Mouse (Mus musculus) C2C12 (cell line): ENCODE measurements around the gene Sfxn1. TPM values are rescaled to one million over a fixed set of nuclear protein-coding genes. Genes with fewer than 3 reads are reported as not detected.

ENCODE experiments used
- H3K27me3 ChIP-seq: one replicate; pipeline ENCODE4 v1.6.1; 2011; ENCODE audit not compliant: control insufficient read depth, insufficient read depth, insufficient read length
- H3K36me3 ChIP-seq: one replicate; pipeline ENCODE4 v1.6.1; 2011; ENCODE audit not compliant: control insufficient read depth, insufficient read depth
- H3K4me3 ChIP-seq: one replicate; pipeline ENCODE4 v1.5.1; 2011; ENCODE audit warnings: mild to moderate bottlenecking, control low read depth; ENCODE audit not compliant: poor library complexity, insufficient read depth, severe bottlenecking
- H3K79me2 ChIP-seq: one replicate; pipeline ENCODE4 v1.6.1; 2011; ENCODE audit not compliant: control insufficient read depth, insufficient read depth
- H3K79me3 ChIP-seq: one replicate; pipeline ENCODE4 v1.6.1; 2011; ENCODE audit warnings: low read depth, control low read depth
- H3ac ChIP-seq: one replicate; pipeline ENCODE3; 2011; ENCODE audit warnings: low read depth; ENCODE audit not compliant: control insufficient read depth, insufficient read length
- CEBPB ChIP-seq: IDR thresholded peaks from one replicate; pipeline ENCODE4 v1.6.1; 2011; ENCODE audit warnings: low read depth, mild to moderate bottlenecking, control low read depth, moderate library complexity
- CTCF ChIP-seq: IDR thresholded peaks from one replicate; pipeline ENCODE4 v1.5.1; 2011; ENCODE audit not compliant: control insufficient read depth, insufficient read depth, insufficient read length
- FOSL1 ChIP-seq: IDR thresholded peaks from one replicate; pipeline ENCODE4 v1.8.0; 2011; ENCODE audit warnings: mild to moderate bottlenecking, low read length; ENCODE audit not compliant: poor library complexity, insufficient read depth, severe bottlenecking
- MAX ChIP-seq: IDR thresholded peaks from one replicate; pipeline ENCODE4 v1.6.1; 2011; ENCODE audit warnings: mild to moderate bottlenecking, control low read depth
- MYOD1 ChIP-seq: IDR thresholded peaks from one replicate; pipeline ENCODE4 v1.6.1; 2011; ENCODE audit warnings: low read depth; ENCODE audit not compliant: control insufficient read depth, insufficient read length
- MYOG ChIP-seq: IDR thresholded peaks from one replicate; pipeline ENCODE4 v1.6.1; 2011; ENCODE audit not compliant: control insufficient read depth, insufficient read length; ENCODE audit errors: extremely low read depth
- USF1 ChIP-seq: IDR thresholded peaks from one replicate; pipeline ENCODE4 v1.6.1; 2011; ENCODE audit warnings: low read depth, mild to moderate bottlenecking, control low read depth, moderate library complexity
- polyA plus RNA-seq: library from polyadenylated mRNA; unstranded; fragments of >200 nt; fragmentation: generic; extraction: Trizol; gene quantifications from one replicate; pipeline ENCODE4 v1.2.1, GENCODE M21; 2012; ENCODE audit warnings: missing spikeins

Gene Sfxn1
- polyA plus RNA-seq, 1 experiment, result 21.1 TPM

DNA sequence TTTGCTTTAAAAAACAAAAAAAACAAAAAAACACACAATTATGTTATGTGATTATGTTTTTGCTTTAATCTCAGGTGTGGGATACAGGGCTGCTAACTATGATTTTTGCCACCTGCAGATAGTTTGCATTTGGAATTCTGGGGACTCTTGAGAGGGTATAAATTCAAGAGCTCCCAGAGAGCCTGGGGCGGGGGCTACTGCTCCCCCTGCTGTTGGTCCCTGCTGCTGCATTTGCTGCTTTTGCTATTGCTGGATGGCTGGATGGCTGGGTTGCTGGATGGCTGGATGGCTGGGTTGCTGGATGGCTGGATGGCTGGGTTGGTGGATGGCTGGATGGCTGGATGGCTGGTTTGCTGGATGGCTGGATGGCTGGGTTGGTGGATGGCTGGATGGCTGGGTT, 75.7 kb downstream of the Sfxn1 start:
- no peaks in the 10 kb centered on the region for H3K36me3 ChIP-seq
- no peak overlapping the region for H3K4me3 ChIP-seq
- peaks cover 35% of the 10 kb centered on the region for H3K27me3 ChIP-seq
- H3K79me3 ChIP-seq, result no peaks in the 10 kb centered on the region
- no peak overlapping the region for H3ac ChIP-seq
- H3K79me2 ChIP-seq, result no peaks in the 10 kb centered on the region
- no peak for TF ChIP-seq FOSL1
- no peak for TF ChIP-seq CEBPB
- TF ChIP-seq MYOD1, result no peak
- TF ChIP-seq MAX, result no peak
- no peak for TF ChIP-seq MYOG
- no peak for TF ChIP-seq USF1
- no peak for TF ChIP-seq CTCF

DNA sequence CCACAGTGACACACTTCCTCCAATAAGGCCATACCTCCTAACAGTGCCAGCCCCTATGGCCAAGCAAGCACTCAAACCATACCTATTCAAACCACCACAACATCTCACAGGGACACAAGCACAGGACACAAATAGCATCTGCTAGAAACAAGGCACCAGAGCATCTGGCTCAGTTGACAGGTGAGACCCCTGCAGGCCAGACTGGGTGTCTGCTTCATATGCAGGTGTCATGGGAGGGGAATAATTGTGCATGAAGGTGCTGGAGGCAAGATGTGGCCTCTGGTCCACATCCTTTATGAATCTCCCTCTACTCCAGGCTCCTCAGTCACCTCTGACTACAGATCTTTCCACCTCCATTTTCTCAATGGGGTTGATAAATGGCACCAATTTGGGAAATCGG, 80.8 kb downstream of the Sfxn1 start:
- TF ChIP-seq FOSL1, result no peak
- TF ChIP-seq CTCF, result no peak
- no peak for TF ChIP-seq CEBPB
- TF ChIP-seq USF1, result no peak
- no peak for TF ChIP-seq MYOG
- TF ChIP-seq MYOD1, result no peak
- no peak for TF ChIP-seq MAX
- H3K79me2 ChIP-seq, result no peaks in the 10 kb centered on the region
- no peaks in the 10 kb centered on the region for H3K36me3 ChIP-seq
- no peak overlapping the region for H3K4me3 ChIP-seq
- peaks cover 25% of the 10 kb centered on the region for H3K27me3 ChIP-seq
- H3K79me3 ChIP-seq, result no peaks in the 10 kb centered on the region
- no peak overlapping the region for H3ac ChIP-seq

DNA sequence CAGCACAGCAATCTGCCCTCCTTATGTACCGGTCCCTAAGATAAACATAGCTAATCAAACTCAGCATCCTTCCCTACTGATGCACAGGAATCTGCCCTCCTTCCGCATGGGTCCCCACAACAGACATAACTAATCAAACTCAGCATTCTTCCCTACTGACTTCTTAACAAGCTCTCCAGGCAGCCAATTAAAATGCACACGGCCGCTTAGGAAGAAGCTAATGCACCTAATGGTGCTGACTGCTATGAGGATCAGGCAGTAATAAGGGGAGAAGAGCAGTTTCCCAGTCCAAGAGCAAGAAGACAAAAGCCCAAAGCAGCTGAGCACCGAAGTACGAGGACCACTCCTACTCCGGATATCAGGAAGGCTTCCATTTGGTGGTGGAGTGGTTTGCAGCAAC, 81.2 kb downstream of the Sfxn1 start:
- TF ChIP-seq MYOD1 (no peak), CEBPB (no peak), MAX (no peak)
- H3K4me3 ChIP-seq, result no peak overlapping the region

DNA sequence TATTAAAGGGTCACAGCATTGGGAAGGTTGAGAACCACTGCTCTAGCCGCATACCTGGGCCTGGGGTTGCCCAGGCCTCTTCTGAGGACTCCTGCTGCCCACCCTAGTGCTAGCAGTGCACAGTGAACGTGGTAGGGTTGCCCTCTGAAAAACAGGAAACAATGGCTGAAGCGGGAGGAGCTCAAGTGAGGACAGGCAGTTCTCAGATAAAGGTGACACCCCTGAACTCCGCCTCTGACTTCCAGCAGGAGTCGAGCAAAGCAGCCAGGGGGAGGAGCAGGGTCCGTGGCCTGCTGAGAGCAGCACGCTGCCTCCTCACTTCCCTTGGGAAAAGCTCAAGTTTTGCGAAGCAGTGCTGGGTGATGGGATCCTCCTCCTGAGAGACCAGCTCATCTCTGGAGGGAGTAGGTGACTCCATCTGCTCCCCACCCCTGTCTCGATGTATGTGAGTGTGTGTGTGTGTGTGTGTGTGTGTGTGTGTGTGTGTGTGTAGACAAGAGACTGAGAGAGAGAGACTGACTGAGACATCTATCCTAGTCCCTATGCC, 82.1 kb downstream of the Sfxn1 start:
- Histone ChIP-seq H3K27me3 (peaks cover 31% of the 10 kb centered on the region), H3K79me3 (no peaks in the 10 kb centered on the region), H3K79me2 (no peaks in the 10 kb centered on the region), H3K4me3 (no peak overlapping the region), H3K36me3 (no peaks in the 10 kb centered on the region), H3ac (no peak overlapping the region)
- TF ChIP-seq CEBPB (no peak), FOSL1 (no peak), MYOD1 (no peak), CTCF (no peak), MAX (no peak), MYOG (no peak), USF1 (no peak)

More for the DNA sequence above, 81.2 kb downstream of the Sfxn1 start:
- Histone ChIP-seq H3K27me3 (peaks cover 28% of the 10 kb centered on the region), H3K79me2 (no peaks in the 10 kb centered on the region), H3K36me3 (no peaks in the 10 kb centered on the region), H3K79me3 (no peaks in the 10 kb centered on the region), H3ac (no peak overlapping the region)

DNA sequence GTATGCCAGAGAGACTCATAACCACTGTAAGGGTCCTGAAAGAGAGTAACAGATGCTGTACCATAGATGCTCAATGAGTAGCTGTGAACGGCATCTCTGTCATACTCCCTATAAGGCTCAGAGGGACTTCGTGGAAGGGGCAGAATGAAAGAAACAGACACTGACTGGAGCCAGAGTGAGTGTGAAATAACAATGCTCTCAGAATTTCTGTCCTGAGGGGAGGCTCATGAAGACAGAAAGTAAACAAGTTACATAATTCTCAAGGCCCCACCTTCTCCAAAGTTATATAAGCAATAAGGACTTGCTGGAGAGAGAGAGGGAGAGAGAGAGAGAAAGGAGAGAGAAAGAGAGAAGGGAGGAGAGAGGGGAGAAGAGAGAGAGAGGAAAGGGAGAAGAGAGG, 84.2 kb downstream of the Sfxn1 start:
- H3K79me2 ChIP-seq, result no peaks in the 10 kb centered on the region
- peaks cover 29% of the 10 kb centered on the region for H3K27me3 ChIP-seq
- no peaks in the 10 kb centered on the region for H3K79me3 ChIP-seq
- H3K4me3 ChIP-seq, result no peak overlapping the region
- no peak overlapping the region for H3ac ChIP-seq
- H3K36me3 ChIP-seq, result no peaks in the 10 kb centered on the region
- no peak for TF ChIP-seq MYOD1
- no peak for TF ChIP-seq FOSL1
- TF ChIP-seq MYOG, result no peak
- no peak for TF ChIP-seq CEBPB
- TF ChIP-seq CTCF, result no peak
- TF ChIP-seq USF1, result no peak
- TF ChIP-seq MAX, result no peak

Other genes starting within 250 kb of the Sfxn1 start
- not detected for gene Drd1, start 16.2 kb upstream of the Sfxn1 start, polyA plus RNA-seq
- gene Hrh2, start 120.3 kb downstream of the Sfxn1 start, polyA plus RNA-seq, result not detected